Mouse (Mus musculus) megakaryocyte, embryonic 14.5 days (primary cell): ENCODE data around the gene Gdpd3. TPM values are rescaled to one million over a fixed set of nuclear protein-coding genes. Genes with fewer than 3 reads are reported as not detected.
A peak's percentile ranks its signal among the peaks of the same experiment; 100 is the strongest.

Experiments used
- H3K27me3 ChIP-seq: replicated peaks from 2 replicates; pipeline ENCODE3; 2012; ENCODE audit warnings: inconsistent platforms
- H3K36me3 ChIP-seq: replicated peaks from 2 replicates; pipeline ENCODE3; 2012; ENCODE audit warnings: low read length, inconsistent platforms, mixed read lengths
- H3K4me1 ChIP-seq: 2 replicates; pipeline ENCODE4 v1.6.1; 2012; ENCODE audit warnings: inconsistent platforms
- H3K4me3 ChIP-seq: replicated peaks from 2 replicates; pipeline ENCODE3; 2012; ENCODE audit warnings: moderate library complexity, mild to moderate bottlenecking, inconsistent platforms
- H3K9me3 ChIP-seq: 2 replicates; pipeline ENCODE4 v1.6.1; 2012; ENCODE audit warnings: inconsistent platforms
- FLI1 ChIP-seq: IDR thresholded peaks from 2 replicates; pipeline ENCODE4 v1.6.1; 2012; ENCODE audit warnings: low read length, inconsistent platforms, mixed read lengths
- GATA1 ChIP-seq: IDR thresholded peaks from 3 replicates; pipeline ENCODE4 v1.6.1; 2012; ENCODE audit warnings: mixed read lengths, low read length, inconsistent platforms, borderline replicate concordance
- polyA plus RNA-seq: library from polyadenylated mRNA; stranded (reverse); fragments of >175 nt; gene quantifications from 2 replicates; pipeline ENCODE4 v1.2.3, GENCODE M21; 2012; ENCODE audit warnings: low replicate concordance; ENCODE audit not compliant: insufficient read depth

Gdpd3 gene
- polyA plus RNA-seq, 1 experiment: 3.4 TPM

- Histone ChIP-seq H3K36me3 (peaks cover 97% of the 10 kb centered on the region), H3K4me3 (no peak overlapping the region), H3K9me3 (no peaks in the 10 kb centered on the region), H3K27me3 (no peaks in the 10 kb centered on the region), H3K4me1 (peaks cover 55% of the 10 kb centered on the region)
- TF ChIP-seq GATA1 (no peak), FLI1 (no peak)
Measured at GRCm38 (mm10) chr7:126782693-126783092, 16.6 kb downstream of the Gdpd3 start.

DNA sequence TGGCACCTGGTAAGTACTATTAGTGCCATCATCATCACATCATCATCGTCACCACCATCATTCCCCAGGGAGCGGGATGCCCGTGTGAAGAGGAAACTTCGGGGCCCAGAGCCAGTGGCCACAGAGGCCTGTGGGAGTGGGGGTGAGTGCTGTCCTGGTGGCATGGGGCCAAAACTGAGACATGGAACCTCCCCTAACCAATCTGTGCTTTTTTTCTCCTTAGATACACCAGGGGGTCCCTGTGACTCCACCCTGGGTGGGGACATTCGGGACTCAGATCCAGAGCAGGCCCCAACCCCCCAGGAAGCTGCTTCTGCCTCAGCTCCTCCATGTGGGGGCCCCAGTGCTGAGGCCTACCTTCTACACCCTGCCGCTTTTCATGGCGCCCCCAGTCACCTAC, 18.3 kb downstream of the Gdpd3 start:
- Histone ChIP-seq H3K27me3 (no peaks in the 10 kb centered on the region), H3K36me3 (peaks cover 100% of the 10 kb centered on the region), H3K4me3 (no peak overlapping the region), H3K9me3 (no peaks in the 10 kb centered on the region), H3K4me1 (peaks cover 53% of the 10 kb centered on the region)
- TF ChIP-seq FLI1: no peak
- no peak for TF ChIP-seq GATA1

DNA sequence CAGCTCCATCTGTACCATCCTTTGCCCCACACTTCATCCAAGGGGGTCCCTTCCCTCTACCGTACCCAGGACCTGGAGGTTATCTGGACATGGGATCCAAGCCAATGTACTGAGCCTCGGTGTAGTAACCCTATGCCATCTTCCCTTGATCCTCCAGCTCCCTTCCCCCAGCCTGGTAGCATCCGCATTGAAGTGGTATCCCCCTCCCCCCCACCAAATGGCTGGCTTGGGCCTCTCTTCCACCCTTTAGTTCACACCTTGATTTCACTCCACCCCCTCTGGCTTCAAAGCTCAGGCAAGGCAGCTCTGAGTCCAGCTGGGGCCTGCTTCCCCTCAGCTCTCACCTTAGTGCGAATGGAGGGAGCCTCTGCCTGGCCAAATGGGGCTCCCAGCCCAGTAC, 18.9 kb downstream of the Gdpd3 start:
- Histone ChIP-seq H3K27me3 (no peaks in the 10 kb centered on the region), H3K36me3 (peaks cover 100% of the 10 kb centered on the region), H3K4me3 (no peak overlapping the region), H3K4me1 (peaks cover 53% of the 10 kb centered on the region), H3K9me3 (no peaks in the 10 kb centered on the region)
- no peak for TF ChIP-seq FLI1
- TF ChIP-seq GATA1: no peak

GRCm38 (mm10) chr7:126786142-126786541, 20.0 kb downstream of the Gdpd3 start:
- H3K36me3 ChIP-seq: peaks cover 96% of the 10 kb centered on the region
- no peaks in the 10 kb centered on the region for H3K9me3 ChIP-seq
- H3K4me1 ChIP-seq: peaks cover 52% of the 10 kb centered on the region
- TF ChIP-seq GATA1: no peak
- no peak for TF ChIP-seq FLI1
- no peaks in the 10 kb centered on the region for H3K27me3 ChIP-seq
- H3K4me3 ChIP-seq: no peak overlapping the region

DNA sequence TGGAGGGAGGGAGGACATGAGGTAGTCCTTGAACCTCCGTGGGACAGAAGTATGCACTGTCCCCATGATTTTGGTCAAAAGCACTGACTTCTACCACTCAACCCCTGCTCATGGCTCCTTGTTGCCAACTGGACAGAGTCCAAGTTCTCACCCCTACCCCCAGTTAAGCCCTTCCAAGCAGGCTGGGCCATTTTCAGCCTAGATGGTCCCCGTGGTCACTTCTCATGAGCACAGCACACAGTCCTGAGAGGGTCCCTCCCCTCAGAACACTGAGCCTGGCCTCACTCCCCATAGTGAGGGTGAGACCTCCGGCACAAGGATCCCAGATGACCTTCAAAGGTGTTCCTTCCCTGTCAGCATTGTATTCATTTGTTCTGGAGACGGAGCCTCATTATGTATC, 23.0 kb downstream of the Gdpd3 start:
- Histone ChIP-seq H3K27me3 (no peaks in the 10 kb centered on the region), H3K9me3 (no peaks in the 10 kb centered on the region), H3K4me1 (peaks cover 51% of the 10 kb centered on the region), H3K4me3 (no peak overlapping the region), H3K36me3 (peaks cover 74% of the 10 kb centered on the region)
- no peak for TF ChIP-seq GATA1
- no peak for TF ChIP-seq FLI1

DNA sequence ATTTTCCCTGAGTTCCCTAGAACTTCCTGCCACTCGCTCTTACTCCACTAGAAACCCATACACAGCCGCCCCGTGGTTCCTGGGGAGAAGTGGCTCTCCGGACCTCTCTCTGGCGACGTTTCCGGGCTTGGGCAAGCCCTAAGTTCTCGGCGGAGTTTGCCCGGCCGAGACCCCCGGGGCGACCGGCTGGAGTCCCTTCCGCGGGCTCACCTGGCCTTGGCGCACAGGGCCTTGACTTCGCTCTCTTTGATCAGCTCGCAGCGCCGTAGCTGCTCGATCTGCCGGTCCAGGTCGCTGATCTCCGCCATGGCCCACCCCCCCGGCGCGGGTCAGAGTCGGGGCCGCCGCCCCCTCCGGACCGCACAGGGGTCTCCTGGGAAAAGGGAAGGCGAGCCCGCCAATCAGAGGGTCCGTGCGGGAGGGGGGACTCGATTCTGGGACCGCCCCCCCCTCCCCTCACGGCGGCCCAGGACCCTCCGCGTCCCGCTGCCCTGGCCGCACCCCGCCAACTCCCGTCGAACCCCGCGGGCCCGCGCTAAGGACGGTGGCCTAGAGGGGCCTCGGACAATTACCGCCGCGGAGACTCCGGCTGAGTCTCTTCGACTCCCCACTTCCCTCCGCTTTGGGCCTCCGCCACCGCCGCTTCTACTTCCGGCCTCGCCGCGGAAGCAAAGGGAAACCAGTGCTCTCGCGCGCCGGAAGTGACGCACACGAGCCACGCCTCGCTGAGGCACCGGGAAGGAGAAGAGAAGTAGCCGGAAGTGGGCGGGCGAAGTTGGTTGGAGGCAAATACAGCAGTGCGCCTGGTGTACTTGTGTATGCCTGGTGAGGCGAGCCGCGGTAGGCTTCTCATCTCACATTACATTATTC, 26.0 kb downstream of the Gdpd3 start, which contains the start of gene Ppp4c:
Gene Ppp4c, minus strand, starts transcription at position 646 of the 870 bp plus-strand sequence.
- TF ChIP-seq GATA1 (no peak), FLI1 (peak; percentile 99)
- H3K4me1 ChIP-seq: peaks cover 75% of the 10 kb centered on the region
- H3K4me3 ChIP-seq: peak within 1 kb of the TSS; percentile 97
- H3K9me3 ChIP-seq: no peaks in the 10 kb centered on the region
- H3K36me3 ChIP-seq: peaks cover 74% of the 10 kb centered on the region
- no peaks in the 10 kb centered on the region for H3K27me3 ChIP-seq

- peak overlapping the region; percentile 97 for H3K4me3 ChIP-seq
- no peaks in the 10 kb centered on the region for H3K9me3 ChIP-seq
- no peak for TF ChIP-seq FLI1
- no peak for TF ChIP-seq GATA1
- no peaks in the 10 kb centered on the region for H3K27me3 ChIP-seq
- H3K36me3 ChIP-seq: peaks cover 74% of the 10 kb centered on the region
- peaks cover 80% of the 10 kb centered on the region for H3K4me1 ChIP-seq
Measured at GRCm38 (mm10) chr7:126792721-126793443, 26.7 kb downstream of the Gdpd3 start.

DNA sequence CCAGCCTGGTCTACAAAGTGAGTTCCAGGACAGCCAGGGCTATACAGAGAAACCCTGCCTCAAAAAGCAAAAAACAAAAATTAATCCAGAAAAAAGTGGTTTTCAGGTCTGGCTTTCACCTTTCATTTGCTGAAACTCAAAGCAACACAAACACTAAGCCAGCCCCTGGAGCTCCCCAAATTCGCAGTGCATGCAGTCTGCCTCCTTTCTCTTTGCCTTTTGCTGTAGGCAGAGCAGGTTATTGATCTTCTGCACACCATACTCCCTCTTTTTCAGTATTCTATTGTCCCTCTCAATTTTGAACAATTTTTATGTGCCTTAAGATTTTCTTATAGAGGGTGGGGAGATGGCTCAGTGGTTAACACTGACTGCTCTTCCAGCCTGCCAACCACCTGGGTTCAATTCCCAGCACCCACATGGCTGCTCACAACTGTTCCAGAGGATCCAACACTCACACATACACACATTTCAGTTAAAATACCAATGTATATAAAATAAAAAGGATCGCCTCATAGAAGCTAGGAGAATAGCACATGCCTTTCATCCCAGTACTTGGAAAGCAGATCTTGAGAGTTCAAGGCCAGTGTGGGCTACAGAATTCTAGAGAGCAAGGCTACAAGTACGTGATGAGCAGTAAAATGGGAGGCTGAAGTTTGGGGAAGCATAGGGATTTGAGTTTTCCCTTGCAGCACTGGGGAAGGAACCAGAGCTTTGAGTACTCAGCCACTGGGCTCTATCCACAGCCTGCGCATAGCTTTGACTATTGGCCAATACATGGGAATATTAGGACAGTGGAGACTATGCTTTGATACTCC, 27.5 kb downstream of the Gdpd3 start:
- peak overlapping the region; percentile 56 for H3K4me3 ChIP-seq
- H3K9me3 ChIP-seq: no peaks in the 10 kb centered on the region
- peaks cover 77% of the 10 kb centered on the region for H3K4me1 ChIP-seq
- H3K27me3 ChIP-seq: no peaks in the 10 kb centered on the region
- H3K36me3 ChIP-seq: peaks cover 71% of the 10 kb centered on the region
- TF ChIP-seq FLI1: no peak
- no peak for TF ChIP-seq GATA1

- Histone ChIP-seq H3K4me1 (peaks cover 71% of the 10 kb centered on the region), H3K9me3 (no peaks in the 10 kb centered on the region), H3K27me3 (no peaks in the 10 kb centered on the region), H3K4me3 (peak overlapping the region; percentile 18), H3K36me3 (peaks cover 65% of the 10 kb centered on the region)
- no peak for TF ChIP-seq GATA1
- TF ChIP-seq FLI1: no peak
Measured at GRCm38 (mm10) chr7:126794271-126794605, 28.1 kb downstream of the Gdpd3 start.
